Mouse (Mus musculus) left cerebral cortex, adult 9 months (tissue): ENCODE measurements around the gene Cacna2d1.

Experiments used
- DNase-seq, 2 experiments: peaks; one replicate each; pipeline ENCODE4 v3.0.0; 2022; ENCODE audit warnings: low spot score in 2 of 2

Cacna2d1 gene

GRCm38 (mm10) chr5:16056795-16057194, 122.3 kb downstream of the Cacna2d1 start:
- peak in 1 of 2 experiments; percentile 6 for DNase-seq

- no peak for DNase-seq
Observed at GRCm38 (mm10) chr5:16062773-16063172, 128.3 kb downstream of the Cacna2d1 start.

GRCm38 (mm10) chr5:16063273-16063672, 128.8 kb downstream of the Cacna2d1 start:
- DNase-seq, result no peak

- DNase-seq, result no peak
Observed at GRCm38 (mm10) chr5:16063949-16064348, 129.5 kb downstream of the Cacna2d1 start.

GRCm38 (mm10) chr5:16065816-16066215, 131.3 kb downstream of the Cacna2d1 start:
- DNase-seq, result no peak

- peak in 1 of 2 experiments; percentile 27 for DNase-seq
Observed at GRCm38 (mm10) chr5:16082253-16082652, 147.8 kb downstream of the Cacna2d1 start.

DNA sequence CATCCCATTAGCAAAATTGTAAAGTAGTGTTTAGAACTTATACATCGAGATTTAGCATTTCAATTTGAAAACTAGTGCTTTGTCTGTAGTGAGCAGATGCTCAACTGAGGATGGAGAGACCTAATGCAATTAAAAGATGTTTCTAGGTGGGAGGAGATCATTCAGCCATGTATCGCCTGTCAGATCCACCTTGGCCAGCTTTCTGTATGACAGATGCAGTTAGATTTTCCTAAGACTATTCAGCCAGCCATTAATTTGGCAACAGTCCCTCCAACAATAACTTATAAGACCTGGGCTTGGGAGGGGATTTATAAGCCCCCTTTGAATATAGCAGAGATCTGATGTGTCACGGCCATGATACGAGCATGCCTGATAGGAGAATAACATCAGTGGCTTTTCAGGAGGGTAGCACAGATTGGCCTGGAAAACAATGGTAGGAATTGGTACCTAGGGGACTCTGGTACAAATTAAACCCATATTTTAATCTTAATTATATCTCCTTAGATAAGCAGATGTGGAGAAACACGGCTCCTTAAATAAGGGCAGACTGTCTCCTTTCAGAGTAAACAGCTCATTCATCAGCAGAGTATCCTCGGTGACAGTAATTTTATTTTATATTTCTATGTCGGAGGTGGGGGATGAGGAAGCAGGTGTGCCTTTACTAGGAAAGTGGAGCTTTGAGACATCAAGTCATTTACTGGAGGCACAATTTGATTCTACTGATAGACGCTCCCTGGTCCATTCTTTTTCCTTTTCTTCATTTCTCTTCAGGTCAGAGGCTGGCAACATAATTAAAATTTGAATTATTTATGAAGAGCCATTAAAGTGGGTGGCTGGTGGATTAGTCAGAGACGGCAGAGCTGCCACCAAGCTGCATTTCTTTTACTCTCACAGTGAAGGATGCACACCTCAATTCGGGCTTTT, 152.8 kb downstream of the Cacna2d1 start:
- DNase-seq, result no peak

DNA sequence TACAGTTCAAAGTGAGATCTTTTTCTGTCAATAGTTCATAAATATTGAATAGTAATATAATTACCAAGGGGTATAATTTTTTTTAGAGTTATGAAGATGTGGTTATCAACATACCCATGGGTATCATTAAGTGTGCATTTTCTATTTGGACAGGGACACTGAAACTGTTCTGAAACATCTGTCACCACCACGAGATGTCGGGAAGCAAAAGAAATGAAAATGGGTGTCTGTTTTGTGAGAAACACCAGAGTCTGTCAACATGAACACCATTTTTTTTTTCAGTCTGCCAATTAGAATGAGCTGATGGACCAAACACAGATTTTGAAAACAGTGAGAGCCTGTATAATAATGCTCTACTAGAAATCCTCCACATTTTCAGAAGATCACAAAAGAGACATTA, 153.5 kb downstream of the Cacna2d1 start:
- no peak for DNase-seq

GRCm38 (mm10) chr5:16092540-16092939, 158.0 kb downstream of the Cacna2d1 start:
- no peak for DNase-seq

DNA sequence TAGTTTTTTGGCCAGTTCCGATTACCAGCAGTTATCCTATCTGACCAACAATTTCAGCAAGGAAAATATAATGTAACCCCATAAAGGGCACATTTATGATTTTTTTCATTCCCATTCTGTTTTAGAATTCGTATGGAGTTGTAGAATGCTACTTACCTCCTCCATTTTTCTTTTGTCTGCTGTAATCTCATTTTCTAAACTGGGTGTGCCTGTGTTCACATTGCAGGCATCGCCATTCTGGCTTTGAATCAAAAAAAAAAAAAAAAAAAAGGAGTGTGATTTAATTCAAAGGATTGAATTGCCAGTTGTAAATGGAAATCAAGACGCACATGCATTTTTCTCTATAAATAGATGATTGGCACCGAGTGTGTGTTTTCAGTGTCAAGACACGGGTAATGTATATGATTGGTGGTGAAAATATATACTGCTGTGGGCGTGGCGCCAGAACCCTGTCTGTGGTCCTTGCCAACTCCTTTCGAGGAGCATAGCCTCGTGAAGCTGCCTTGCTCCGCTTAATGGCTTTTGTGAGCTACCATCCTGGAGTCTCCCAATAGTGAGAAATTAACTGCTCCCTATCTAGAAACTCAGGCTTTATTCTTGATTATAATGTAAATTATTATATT, 158.7 kb downstream of the Cacna2d1 start:
- no peak for DNase-seq

DNA sequence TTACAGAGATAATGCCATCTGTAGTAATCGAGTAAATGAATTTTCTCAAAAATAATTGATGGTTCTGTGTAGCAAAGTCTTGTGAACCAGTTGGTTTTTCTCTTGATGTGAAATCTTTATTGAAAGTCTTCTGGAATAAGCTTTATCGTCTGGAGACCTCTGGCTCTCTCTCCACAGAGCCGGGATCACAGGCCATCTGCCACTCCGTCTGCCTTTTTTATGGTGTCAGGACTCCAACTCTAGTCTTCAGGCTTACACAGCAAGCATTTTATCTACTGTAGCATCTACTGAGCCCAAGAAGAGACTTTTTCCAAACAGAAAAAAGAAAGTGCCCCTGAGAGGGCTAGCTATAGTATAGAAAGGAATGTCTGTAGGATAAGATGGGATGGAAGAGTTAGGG, 160.9 kb downstream of the Cacna2d1 start:
- DNase-seq, result no peak

- DNase-seq, result no peak
Observed at GRCm38 (mm10) chr5:16098766-16099165, 164.3 kb downstream of the Cacna2d1 start.

GRCm38 (mm10) chr5:16101820-16102219, 167.3 kb downstream of the Cacna2d1 start:
- no peak for DNase-seq

- no peak for DNase-seq
Observed at GRCm38 (mm10) chr5:16105701-16106100, 171.2 kb downstream of the Cacna2d1 start.

DNA sequence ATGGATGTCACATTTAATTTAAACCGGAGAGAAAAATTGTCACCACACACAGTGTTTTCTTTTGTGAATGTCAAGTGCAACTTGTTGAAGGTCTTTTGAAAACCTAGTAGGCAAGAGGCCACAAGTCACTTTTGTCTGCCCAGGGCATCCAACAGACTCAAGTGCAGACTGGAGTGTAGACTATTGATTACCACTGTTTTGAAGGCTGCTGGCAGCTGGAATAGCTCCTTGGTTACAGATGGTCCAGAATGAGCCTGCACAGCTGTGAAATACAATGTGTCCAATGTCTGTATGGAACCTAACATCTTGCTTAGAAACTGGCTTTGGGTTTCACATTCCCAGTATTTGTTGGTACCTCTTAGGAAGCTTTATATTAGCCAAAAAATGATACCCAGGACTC, 176.2 kb downstream of the Cacna2d1 start:
- DNase-seq, result no peak

DNA sequence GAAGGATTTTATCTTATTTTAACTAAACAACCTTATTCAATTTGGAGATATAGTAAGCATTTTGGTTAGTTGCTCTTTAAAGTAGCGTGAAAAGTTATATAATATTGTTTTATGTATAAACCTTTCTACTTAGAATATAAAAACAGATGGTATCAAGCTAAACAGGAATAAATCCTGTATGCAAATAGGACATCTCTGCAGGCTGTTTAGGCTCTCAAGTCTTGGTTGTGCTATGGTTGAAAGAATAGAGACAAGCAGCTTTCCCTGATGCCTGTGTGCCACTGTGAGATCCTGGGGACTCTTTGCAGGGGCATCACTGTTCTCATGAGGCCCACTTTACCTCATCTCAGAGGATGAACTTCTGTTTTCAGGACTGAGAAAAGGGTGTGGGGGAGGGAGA, 179.4 kb downstream of the Cacna2d1 start:
- DNase-seq, result no peak

DNA sequence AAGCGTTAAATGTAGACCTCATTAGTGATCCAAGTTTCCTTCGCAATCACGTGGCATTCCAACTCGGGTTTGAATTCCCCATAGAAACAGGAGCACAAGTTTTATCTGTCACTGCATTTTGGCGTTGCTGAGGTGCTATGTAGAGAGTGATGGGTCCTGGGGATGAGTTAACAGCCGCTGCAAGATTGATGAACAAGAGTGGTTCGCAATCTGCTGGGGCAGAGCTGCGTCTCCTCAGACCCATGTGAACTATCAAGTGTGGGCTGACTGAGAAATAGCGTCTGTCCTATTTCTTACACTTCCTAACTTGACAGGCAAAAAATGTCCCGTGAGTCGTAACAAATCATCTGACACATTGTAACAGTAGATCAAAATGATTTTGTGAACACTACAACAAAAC, 186.8 kb downstream of the Cacna2d1 start:
- no peak for DNase-seq

DNA sequence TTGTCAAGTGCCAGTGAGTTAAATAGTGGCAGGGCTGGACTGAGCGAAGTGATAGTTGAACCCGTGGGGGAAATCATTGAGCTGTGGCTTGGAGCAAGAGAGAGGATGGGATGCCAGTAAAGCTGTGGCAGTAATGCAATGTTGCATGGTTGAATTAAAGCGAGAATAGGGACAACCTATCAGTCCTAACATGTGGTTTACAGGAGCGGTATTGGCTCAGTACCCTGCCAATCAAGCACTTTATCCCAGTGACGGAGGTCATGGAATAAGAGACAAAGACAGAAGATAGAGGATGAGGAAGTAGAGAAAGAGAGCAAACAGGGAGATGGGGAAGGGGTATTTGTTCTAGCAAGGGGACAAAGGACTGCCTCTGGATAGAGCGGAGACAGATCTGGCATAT, 187.6 kb downstream of the Cacna2d1 start:
- no peak for DNase-seq

DNA sequence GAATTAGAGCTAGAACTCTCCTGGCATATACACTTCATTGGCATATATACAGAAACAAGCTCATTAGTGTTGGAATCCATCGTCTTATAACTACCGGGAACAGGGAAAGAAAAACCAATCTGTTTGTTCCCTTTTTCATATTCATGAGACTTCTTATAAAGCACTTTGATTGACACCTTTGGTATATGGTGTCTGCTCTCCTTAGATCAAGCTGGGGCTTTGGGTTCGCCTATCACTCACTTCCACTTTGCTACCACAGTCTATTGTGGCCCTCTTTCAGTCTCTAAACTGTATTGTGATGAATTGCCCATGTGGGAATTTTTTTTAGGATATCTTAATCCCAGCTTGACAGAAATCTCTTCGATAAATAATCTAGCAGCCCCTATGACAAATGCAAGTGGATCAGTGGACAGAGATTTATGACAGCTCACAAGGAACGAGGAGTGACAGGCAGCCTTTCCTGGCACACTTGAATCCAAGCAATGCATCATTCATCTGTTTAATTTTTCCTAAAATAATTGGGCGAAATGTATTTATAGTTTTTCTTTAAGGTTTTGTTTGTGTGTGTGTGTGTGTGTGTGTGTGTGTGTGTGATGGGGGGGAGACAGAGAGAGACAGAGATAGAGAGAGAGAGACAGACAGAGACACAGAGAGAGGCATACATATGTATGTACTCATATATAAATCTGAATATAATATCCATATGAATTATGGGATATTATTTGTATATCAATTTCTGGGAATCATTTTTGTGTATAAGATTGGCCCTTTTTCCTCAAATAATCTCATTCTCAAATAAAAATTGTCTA, 200.0 kb downstream of the Cacna2d1 start:
- no peak for DNase-seq

DNA sequence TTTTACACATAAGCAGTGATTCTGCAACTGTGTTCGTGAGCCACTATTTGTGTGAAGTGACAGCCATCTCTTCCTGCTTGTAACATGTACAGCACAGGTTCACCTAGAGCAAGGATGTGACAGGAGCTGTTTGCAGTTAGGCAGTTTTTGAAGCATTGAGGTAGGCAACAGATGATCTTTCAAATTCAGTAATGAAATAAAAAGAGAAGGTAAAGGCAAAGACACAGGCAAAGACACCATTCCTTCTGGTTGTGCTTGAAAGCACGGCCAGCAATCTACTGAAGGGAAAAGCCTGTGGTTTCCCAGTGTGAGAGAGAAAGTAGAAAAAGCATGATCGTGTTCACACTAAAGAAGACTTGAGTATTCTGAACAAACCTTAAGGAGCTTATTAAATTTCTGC, 201.5 kb downstream of the Cacna2d1 start:
- DNase-seq, result no peak

DNA sequence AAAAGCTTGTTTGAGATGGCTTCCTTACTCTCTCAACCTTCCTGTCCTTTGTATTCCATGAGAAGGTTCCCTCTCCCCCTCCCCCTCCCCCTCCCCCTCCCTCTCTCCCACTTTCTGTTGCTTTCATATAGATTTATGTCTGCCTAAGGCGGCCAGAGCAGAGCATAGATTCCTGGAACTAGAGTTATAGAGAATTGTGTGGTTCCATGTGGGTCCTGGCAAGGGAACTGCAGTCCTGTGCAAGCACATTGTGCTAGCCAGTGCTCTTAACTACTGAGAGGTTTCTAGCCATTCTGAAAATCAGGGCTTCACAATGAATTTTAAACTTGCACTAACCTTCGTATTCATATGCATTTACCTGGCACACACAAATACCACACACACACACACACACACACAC, 202.3 kb downstream of the Cacna2d1 start:
- no peak for DNase-seq

GRCm38 (mm10) chr5:16146602-16147001, 212.1 kb downstream of the Cacna2d1 start:
- DNase-seq, result no peak
